Mouse (Mus musculus): ENCODE measurements around the gene Nmt1.

Gene Nmt1

DNA sequence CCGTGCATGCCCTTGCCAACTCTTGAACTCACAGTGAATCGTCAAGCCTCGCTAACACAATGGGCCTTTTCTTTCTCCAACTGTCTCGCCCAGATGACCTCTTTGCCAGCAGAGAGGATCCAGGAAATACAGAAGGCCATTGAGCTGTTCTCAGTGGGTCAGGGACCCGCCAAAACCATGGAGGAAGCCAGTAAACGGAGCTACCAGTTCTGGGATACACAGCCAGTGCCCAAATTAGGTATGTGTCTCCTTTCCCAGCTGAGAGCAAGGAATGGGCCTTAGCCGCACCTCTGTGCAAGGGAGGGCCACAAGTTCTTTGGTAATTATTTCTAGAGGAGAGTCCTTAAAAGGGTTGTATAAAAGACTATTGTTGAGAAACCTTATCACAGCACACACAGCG is 18.3 kb downstream of the Nmt1 start:
- no peak for DNase-seq

DNA sequence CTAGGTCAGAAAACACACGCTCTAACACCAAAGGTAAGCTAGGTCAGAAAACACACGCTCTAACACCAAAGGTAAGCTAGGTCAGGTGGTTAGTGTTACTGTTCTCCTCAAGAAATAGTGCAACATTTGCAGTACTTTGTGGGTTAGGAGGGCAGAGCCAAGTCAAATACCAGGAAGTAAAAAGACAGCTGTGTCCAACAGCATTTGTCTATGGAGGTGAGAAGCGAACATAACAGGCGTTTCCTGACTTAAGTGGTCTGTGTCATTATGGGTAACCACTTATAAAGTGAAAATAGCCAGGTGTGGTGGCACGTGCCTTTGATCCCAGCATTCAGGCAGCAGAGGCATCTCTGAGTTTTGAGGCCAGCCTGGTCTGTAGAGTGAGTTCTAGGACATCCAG is 21.6 kb downstream of the Nmt1 start:
- DNase-seq: no peak

DNA sequence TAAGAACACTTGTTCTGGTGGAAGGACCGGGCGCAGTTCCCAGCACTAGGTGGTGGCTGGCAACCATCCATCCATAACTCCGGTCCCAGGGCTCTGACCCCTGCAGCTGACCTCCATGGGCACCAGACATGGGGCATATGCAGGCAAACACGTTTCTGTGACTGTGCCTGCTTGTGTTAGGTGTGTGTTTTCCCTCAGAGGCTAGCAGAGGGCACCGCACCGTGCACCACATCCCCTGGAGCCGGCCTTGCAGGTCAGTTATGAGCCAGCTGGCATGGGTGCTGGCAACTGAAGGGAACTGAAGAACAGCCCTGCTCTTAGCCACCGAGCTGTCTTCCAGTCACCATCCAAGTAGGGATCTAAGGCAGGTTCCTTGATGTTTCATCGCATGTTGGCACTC is 22.2 kb downstream of the Nmt1 start:
- DNase-seq: peak in 1 of 2 experiments; percentile 47

DNA sequence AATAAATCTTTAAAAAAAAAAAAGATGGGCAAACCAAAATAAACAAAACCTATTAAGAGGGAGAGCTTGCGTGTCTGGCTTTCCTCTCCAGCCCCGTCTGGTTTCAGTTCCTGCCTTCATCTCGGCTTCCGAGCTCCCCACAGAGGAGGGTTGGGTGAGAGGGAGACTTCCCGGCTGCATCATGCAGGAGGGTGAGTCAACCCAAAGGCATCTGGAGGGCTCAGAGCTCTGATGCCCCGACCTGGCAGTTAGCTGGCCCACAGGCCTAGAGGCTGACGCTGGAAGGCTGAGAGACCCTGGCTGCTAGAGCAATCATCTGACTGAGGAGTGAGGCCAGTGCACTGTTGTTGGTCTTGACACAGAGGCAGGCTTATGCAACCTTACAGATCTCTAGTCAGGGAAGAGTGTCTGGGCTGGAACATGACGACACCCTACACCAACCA is 23.3 kb downstream of the Nmt1 start:
- no peak for DNase-seq

DNA sequence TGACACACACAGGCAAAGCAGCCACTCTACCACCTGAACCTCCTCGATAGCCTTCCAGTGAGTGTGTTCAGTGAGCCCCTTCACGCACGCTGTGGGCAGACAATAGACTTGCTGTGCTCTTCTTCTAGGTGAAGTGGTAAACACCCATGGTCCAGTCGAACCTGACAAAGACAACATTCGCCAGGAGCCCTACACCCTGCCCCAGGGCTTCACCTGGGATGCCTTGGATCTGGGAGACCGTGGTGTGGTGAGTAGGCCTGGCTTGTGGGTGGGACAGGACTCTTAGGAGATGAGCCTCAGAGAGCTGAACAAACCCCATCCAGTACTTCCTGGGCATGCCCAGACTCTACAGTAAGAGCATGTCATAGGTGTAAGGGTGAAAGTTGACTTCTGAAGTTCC is 24.1 kb downstream of the Nmt1 start:
- DNase-seq: no peak

DNA sequence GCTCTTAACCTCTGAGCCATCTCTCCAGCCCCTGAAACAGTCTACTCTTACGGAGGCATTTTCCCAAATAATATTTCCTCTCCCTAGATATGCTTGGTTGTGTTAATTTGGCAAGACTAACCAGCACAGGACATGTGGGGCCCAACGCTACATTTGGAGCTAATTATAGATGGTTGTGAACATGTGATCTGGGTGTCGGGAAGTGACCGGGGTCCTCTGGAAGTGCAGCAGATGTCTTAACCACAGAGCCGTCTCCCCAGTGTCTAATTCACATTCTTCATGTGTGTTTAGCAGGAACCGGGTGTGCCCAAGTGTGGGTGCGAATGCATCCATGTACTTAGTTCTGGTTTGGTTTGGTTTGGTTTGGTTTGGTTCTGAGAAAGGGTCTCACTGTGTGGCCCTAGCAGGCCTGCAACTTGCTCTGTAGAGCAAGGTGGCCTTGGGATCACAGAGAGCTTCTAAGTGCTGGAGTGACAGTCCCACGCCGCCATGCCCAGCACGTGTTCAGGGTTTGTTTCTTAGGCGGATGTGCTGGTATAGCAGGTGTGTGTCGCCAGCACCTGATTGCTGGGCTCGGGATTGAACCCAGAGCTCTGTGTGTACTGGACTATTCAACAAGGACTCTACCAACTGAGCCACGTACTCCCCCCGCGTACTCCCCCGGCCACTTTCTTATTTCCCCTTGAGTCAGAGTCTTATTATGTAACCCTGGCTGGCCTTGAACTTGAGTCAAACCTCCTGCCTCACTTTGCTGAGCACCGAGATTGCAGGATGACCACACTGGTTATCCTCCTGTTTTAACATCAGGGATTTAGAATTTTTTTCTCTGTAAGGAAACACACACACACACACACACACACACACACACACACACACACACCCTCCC is 25.4 kb downstream of the Nmt1 start:
- DNase-seq: no peak

DNA sequence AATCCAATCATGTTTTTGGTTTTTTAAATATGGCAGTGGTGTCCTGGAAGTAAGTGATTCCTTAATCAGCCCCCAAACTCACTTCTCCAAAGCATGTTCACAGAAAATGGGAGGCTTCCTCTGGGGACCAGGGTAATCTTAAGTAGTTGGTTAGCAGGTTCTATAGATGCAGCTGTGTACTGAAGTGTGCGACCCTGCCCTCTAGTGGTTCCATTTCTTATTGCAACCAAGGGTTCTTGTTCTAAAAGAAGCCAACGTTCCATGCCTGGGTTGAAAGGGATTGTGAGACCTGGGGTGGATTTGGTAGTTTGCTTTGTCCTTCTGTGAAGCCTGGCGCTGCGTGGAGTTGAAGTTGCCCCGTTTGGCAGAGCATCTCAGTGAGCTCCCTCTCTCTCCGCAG is 26.8 kb downstream of the Nmt1 start:
- DNase-seq: peak; percentile 87 to 91

DNA sequence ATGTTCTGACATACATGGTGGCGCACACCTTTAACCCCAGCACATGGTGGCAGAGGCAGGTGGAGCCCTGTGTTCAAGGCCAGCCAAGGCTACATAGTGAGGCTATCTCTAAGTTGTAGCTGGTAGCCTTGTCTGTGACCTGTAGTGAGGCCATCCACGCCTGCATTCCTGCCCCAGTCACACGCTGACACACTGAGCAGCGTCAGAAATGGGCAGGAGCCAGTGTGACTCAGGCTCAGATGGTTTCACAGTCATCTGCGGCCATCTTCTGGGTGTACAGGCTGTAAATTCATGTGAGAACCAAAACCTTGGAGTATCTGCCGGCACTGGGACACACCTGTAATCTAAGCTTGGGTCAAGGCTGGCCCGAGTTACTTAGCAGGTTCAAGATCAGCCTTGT is 28.6 kb downstream of the Nmt1 start:
- no peak for DNase-seq

DNA sequence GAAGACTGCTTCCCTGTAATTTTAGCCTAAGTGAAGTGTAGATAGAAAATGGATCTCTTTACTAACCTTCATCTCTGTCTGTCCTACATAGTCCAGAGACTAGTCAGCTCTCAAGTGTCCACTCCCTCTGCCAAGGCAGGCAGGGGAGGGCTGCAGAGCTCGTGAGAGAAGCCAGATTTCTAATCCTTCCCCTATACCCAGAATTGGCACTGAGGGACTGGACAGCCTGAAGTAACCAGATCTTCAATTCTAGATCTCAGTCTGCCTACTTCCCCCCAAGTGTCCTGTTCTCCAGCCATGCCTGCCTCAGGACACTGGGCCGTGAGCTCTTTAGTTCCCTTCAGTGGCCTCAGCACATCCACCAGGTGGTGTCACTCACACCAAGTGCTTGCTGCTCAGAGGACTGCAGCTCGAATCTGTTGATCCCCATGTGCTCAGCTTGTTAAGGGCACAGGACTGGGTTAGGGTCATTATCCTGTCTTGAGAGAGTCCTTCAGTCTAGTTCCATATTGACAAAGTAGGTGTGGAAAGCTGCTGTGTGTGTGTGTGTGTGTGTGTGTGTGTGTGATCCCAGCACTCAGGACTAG is 30.6 kb downstream of the Nmt1 start:
- DNase-seq: no peak

DNA sequence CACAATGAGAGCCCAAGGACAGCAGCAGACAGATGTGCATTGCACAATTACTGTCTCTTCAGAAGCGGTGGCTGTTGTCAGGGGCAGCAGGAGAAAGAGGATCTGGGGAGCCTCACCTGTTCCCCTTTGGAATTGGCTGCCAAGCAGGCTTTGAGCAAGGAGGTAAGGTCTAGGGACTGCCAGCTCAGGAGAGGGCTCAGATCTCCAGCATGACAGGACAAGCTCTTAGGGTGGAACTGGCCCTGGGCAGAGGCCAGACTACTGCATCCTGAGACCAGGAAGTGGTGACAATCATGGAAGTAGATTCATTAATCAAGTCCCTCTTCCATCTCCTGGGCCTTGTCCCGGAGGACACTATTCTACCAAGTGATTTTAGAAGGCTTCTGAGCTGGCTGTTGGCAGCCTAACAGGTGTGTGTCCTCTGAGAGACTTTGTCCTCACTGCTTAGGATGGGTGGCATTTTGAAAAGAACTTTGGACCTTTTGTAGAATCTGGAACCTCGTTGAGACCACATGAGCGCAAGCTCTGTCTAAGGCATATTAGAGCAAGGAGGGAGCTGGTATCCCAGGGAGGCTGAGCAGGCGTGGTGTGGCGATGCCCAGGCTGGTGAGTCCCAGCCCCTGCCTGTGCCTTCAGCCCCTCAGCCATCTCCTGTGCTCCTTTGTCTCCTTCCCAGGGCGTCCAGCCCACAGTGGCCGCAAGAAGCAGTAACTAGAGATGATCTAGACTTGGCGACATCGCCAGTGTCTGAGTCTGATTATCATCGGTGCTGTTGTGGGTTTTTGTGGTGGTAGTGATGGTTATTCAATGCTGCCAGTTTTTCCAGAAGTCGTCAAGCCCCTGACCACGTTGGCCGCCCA is 38.4 kb downstream of the Nmt1 start:
- no peak for DNase-seq

DNA sequence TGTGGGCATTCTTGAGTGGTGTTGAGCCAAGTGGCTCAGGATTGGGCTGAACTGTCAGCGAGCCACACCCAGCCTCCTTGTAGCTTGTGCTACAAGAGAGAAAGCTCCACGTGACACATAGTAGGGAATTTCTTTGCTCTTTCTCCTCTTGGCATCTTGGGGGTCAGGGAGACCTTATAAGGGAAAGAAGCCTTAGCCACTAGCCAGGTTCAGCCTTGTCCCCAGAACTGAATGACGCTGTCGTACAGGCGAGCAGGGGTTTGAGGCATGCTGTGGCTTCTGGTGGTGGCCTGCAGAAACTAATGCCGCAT is 39.0 kb downstream of the Nmt1 start:
- DNase-seq: no peak

DNA sequence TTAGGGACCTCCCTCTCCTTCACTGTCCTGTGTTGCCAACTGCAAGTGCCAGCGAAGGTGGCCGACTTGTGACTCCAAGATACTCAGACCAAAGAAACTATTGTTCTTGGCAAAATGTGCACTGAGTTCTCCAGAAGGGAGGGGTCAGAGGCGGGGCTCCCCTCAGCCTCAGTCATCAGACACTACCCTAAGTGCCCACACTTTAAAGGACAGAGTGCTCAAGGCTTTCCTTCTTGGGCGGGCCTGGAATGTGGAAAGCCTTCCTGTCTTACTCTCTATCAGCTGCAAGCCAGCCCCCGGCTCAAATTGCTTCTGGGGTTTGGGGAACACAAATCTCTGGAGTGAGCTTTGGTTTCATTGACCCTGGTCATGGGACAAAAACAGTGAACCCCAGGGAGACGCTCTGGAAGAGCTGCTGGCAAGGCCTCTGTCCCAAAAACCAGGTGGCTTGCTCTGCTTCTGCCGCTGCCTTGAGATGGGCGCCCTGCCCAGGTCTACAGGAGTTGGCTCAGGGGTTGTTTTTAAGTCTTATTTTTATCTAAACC is 39.5 kb downstream of the Nmt1 start:
- peak in 1 of 2 experiments; percentile 45 for DNase-seq

DNA sequence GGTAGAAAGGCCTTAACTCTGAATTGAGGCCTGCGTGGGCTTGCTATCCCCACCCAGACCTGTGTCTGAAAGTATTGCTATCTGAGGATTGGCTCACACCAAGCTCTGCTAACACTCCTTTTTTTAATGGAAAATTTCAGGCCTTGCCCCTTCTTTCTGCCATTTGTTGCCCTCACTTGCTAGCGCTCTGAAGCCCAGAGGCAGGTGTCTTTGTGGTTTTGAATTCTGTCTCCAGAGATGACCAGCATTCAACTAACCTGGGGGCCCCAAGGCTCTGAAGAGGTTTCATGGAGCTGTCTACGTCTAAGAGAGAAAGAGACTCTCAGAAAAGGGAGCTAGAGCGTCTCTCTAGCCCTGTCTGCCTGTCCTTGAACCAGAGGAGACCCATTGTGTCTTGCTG is 40.3 kb downstream of the Nmt1 start:
- no peak for DNase-seq

DNA sequence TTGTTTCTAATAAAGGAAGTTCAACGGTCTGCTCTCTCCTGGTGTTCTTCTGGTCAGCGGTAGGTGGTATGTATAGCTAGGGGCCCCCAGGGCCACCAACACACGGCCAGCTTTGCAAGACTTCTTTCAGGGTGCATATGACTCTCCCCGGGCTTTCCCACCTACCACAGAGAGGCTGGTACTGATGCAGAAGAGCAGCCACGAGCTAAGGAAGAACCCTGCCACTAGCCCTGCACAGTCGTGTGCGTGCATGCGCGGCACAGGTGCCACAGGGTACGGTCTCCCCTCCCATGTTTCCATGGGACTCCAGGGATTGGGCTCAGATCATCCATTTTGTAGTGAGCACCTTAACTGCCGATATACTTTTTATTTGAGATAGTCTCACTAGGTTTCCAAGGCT is 40.9 kb downstream of the Nmt1 start:
- no peak for DNase-seq

DNA sequence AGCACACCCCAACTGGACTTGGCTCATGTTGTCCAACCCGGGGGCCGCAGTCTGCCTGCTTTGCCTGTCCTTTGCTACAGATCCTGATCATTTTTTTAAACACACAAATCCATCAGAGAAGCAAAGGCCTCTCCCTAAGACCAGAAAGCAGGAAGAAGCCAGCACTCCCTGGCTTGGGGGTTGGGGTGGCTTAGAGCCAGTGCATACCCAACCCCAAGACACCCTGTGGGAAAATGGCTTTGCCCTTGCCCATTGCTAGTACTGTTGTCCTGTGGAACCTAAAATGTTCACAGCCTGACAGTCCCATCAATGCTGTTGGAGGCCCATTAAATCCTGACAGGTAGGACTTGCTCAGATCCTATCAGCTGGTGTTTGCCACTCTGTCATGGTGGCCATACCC is 41.7 kb downstream of the Nmt1 start:
- DNase-seq: no peak

DNA sequence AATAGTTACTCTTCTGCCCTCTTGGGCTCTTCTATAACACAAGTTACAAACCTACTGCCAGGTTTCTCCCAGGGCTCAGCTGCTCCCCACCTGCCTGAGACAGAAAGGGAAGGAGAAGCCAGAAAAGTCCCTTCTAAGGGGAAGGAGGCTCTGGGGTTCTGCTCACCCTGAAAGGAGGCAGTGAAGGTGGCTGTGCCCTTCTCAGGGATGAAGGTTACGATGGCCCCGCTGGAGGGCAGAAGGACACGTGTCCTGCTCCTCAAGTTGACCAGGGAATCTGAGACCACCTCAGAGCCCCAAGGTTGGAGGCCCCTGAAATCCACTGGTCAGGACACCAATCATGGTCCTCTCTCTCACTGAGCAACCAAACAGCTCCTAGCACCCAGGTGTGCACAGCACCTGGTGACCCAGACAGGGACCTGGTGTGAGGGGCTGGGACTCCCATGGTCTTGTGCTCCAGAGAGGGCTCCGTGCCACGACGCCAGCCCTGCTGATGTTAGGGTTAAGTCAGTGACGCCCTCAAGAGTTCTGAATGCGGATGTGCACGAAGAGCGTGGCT is 42.4 kb downstream of the Nmt1 start:
- no peak for DNase-seq

DNA sequence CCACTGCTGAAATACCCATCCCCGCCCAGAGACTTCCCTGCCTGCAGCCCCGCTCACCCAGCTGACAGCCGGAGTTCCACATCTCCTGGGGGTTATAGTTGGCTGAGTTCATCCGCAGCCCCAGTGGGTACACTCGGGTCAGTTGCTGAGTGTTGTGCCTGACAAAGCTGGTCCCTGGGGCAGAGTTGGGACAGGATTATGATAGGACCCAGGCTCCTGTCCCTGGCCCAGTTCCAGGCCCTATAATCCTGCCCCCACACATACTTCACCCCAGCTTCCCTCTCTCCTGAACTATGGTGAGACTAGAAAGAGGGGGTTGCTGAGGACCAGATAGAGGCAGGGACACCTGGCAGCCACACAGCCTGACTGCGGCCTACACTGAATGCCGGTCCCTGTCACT is 45.7 kb downstream of the Nmt1 start:
- DNase-seq: no peak

DNA sequence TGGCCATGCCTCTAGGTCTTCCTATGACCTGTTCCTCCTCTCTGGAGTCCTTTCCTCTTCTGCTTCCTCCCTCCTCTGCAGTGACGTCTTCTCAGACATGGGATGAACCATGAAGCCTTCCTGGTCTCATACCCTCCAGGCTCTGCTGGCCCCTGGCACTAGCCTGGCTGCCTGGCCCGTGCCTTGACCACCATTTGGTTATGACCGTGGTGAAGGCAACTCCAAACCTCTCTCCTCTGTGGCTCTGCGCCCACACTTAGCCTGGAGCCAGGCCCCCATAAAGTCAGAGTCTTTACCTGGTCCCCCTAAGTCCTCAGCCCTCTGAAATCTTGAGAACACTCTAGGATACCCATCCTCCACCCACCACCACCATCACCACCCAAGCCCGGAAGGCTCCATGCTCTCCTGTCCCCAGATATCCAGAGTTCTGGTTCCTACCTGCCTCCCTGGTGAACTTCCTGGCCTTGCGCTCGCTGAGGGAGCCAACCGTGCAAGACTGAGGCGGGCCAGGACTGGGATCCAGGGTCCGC is 46.2 kb downstream of the Nmt1 start:
- DNase-seq: no peak

DNA sequence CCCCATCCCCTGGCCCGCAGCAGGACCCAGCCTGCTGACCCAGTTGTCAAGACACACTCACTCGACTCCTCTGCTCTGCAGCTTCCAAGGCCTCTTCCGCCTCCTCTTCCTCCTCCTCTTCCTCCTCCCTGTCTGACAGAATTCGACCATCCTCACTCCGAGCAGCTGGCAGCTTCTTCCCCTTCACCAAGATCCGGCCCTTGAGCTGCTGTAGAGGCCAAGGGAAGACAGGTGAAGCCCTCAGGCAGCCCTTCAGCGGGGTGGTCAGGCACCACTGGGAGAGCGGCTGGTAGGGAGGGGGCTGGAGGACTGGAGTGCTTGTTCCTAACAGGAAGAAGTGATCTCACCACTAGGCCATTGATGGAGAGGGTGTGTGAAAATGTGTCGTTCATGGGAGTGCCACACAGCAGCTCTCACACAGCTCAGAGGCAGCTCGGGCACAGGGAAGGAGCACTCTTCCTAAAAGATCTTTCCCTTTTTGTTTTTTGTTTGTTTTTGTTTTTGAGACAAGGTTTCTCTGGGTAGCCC is 46.9 kb downstream of the Nmt1 start:
- no peak for DNase-seq

DNA sequence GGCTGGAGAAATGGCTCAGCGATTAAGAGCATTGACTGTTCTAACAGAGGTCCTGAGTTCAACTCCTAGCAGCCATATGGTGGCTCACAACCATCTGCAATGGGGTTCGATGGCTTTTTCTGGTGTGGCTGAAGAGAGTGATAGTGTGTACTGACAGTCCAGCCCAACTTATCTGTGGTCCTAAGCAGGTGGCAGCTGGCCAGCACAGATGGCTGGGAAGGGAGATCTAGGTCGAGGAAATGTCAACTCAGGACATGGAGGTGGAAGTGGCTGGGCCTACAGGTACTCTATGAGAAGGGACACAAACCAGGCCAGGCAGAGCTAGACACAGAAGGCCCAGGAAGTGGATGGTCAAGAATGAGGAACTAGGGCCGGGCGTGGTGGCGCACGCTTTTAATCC is 48.0 kb downstream of the Nmt1 start:
- DNase-seq: peak; percentile 73 to 76

DNA sequence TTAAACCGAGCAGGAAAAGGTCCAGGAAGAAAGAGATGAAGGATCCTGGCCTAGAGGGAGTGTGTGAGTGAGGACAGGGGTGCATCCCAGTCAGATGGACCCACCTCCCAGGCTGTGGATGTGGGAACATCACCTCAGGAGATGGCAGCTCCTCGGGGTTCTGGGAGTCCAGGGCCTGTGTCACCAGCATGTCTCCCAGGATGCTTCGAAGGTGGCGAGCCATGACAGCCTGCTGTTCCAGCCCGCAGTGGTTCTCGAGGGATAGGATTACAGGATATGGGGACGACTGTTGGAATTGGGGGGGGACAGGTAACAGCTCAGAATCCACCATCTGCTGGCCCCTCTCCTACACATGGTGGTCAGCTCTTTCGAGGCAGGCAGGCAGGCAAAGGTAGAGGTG is 48.6 kb downstream of the Nmt1 start:
- no peak for DNase-seq

DNA sequence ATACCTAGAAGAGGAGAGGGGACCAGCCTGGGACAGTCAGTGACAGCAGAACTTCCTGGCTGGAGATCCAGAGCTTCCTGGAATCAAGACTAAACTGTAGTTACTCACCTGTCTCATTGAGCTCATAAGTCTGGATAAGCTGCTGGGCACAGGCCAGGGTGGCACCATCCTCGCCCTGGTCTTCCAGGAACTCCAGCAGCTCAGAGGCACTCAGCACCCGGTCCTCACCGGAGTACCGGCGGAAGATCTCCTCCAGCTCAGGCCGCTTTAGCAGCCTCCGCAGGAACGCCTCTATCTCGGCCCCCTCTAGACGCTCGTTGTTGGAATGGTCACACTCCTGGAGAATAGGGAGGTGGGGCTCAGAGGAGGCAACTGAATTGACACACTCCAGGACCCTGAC is 50.1 kb downstream of the Nmt1 start:
- no peak for DNase-seq

Data from cerebellum, postnatal 10 days (tissue).